Mouse (Mus musculus) liver, adult (tissue): ENCODE data around the gene Rasl10b.

Experiments used
- GATA4 ChIP-seq: IDR thresholded peaks from 2 replicates; pipeline ENCODE4 v1.6.1; 2014; ENCODE audit warnings: mild to moderate bottlenecking, low read length; ENCODE audit not compliant: insufficient replicate concordance

Rasl10b gene

GRCm38 (mm10) chr11:83417708-83418107 lies 8.8 kb downstream of the Rasl10b start:
- TF ChIP-seq GATA4, result no peak

GRCm38 (mm10) chr11:83418566-83418965 lies 9.6 kb downstream of the Rasl10b start:
- no peak for TF ChIP-seq GATA4

- no peak for TF ChIP-seq GATA4
Observed at GRCm38 (mm10) chr11:83420338-83420737, 11.4 kb downstream of the Rasl10b start.

GRCm38 (mm10) chr11:83421305-83421704 lies 12.4 kb downstream of the Rasl10b start:
- no peak for TF ChIP-seq GATA4

- TF ChIP-seq GATA4, result no peak
Observed at GRCm38 (mm10) chr11:83424681-83425080, 15.7 kb downstream of the Rasl10b start.

- no peak for TF ChIP-seq GATA4
Observed at GRCm38 (mm10) chr11:83426964-83427363, 18.0 kb downstream of the Rasl10b start.

GRCm38 (mm10) chr11:83429355-83429754 lies 20.4 kb downstream of the Rasl10b start, which contains the start of gene Gas2l2:
TSS of gene Gas2l2 (minus strand) at chr11:83429455.
- no peak for TF ChIP-seq GATA4

GRCm38 (mm10) chr11:83432533-83432932 lies 23.6 kb downstream of the Rasl10b start:
- TF ChIP-seq GATA4, result no peak

- no peak for TF ChIP-seq GATA4
Observed at GRCm38 (mm10) chr11:83437377-83437776, 28.4 kb downstream of the Rasl10b start, which contains the start of gene 1700020L24Rik. TSS of gene 1700020L24Rik (plus strand) at chr11:83437677.

GRCm38 (mm10) chr11:83439426-83440060 lies 30.6 kb downstream of the Rasl10b start:
- TF ChIP-seq GATA4, result no peak

GRCm38 (mm10) chr11:83440081-83441064 lies 31.4 kb downstream of the Rasl10b start:
- no peak for TF ChIP-seq GATA4

GRCm38 (mm10) chr11:83441235-83441634 lies 32.3 kb downstream of the Rasl10b start:
- no peak for TF ChIP-seq GATA4

GRCm38 (mm10) chr11:83442596-83443267 lies 33.8 kb downstream of the Rasl10b start:
- no peak for TF ChIP-seq GATA4

GRCm38 (mm10) chr11:83443824-83444223 lies 34.9 kb downstream of the Rasl10b start:
- TF ChIP-seq GATA4, result no peak

GRCm38 (mm10) chr11:83445001-83445400 lies 36.1 kb downstream of the Rasl10b start:
- TF ChIP-seq GATA4, result no peak
